Mouse (Mus musculus): ENCODE results near the gene Rnf44.

- TF ChIP-seq POLR2A (IDR thresholded peaks at IDR 0.05; ENCODE audit: control insufficient read depth, extremely low read depth, insufficient read depth, low read length, poor library complexity) (no peak), CTCF (IDR thresholded peaks at IDR 0.05; ENCODE audit: borderline replicate concordance, control insufficient read depth, extremely low read depth, insufficient read depth, low read length, poor library complexity) (no peak)
Observed at GRCm38 (mm10) chr13:54714996-54715395, 21.3 kb upstream of the Rnf44 start.
